ENCODE assay signal across 9 mouse cellular contexts in the genomic region with DNA sequence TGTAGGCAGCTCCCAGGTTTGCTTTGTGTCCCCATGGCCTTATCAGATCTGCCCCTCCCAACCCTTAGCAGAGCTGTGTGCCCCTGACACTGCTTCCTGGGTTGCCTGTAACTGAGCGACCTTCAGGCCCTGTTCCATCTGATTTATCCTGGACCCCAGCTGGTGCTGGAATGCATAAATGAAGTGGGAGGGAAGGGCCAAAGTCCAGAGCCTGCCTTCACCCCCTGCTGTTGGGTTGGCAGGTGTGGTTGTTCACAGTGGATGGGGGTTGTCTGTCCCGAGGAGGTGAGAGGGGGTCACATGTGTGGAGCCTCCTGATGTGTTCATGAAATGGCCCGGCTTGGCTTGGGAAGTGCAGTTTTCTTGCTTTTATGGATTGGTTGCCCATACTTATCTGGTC. TPM values are rescaled to one million over a fixed set of nuclear protein-coding genes. Genes with fewer than 3 reads are reported as not detected.
DNase-seq lines count a peak whose midpoint lies in the region; ATAC-seq lines count a peak whose summit lies in the region.
"Had no signal": no experiment of that assay in that cellular context is flagged by ENCODE, and none has a peak within 500 bp of the region (broad histone marks: within the 10 kb centered on the region; RNA-seq: fewer than 3 reads in every experiment).

No protein-coding gene starts in this region.

- 21% methylated on average over 3 of the region's 3 CpGs for WGBS in heart, embryonic 11.5 days (ENCODE audit: insufficient replicate concordance)
- 12% methylated on average over 3 of the region's 3 CpGs for WGBS in hindbrain, embryonic 15.5 days
- 11% methylated on average over 3 of the region's 3 CpGs for WGBS in limb, embryonic 12.5 days

- no peaks in the 10 kb centered on the region for H3K27me3 ChIP-seq in heart, embryonic 11.5 days (ENCODE audit: control insufficient read depth, insufficient read depth, low read length)
- H3K27me3 ChIP-seq in hindbrain, embryonic 15.5 days: no peaks in the 10 kb centered on the region
- no peaks in the 10 kb centered on the region for H3K27me3 ChIP-seq in limb, embryonic 12.5 days

- no peak overlapping the region for H3K4me3 ChIP-seq in heart, embryonic 11.5 days (ENCODE audit: low read depth, low read length)
- H3K4me3 ChIP-seq in hindbrain, embryonic 15.5 days: no peak overlapping the region
- H3K4me3 ChIP-seq in limb, embryonic 12.5 days (replicated peaks): 0 out of 2 replicates have a peak overlapping the region, but pooled peaks have one; percentile 8

- intact Hi-C loops in heart, postnatal 10 days (cut with DNase I): loop anchor here (5.0 kb wide), 1 partner anchor 295 kb away; no protein-coding TSS in a partner anchor

- H3K4me2 ChIP-seq in heart, embryonic 11.5 days: peak overlapping the region; percentile 32; the same call in 1 of the 2 replicates
- H3K4me2 ChIP-seq in hindbrain, embryonic 15.5 days: no peak overlapping the region
- peak overlapping the region; percentile 48 for H3K4me2 ChIP-seq in limb, embryonic 12.5 days

- peak overlapping the region; percentile 63 for H3K27ac ChIP-seq in heart, embryonic 11.5 days (ENCODE audit: low read depth, low read length)
- peak overlapping the region; percentile 38; the same call in 1 of the 2 replicates for H3K27ac ChIP-seq in hindbrain, embryonic 15.5 days (replicated peaks)
- H3K27ac ChIP-seq in limb, embryonic 12.5 days: peak overlapping the region; percentile 94
- H3K27ac ChIP-seq: macrophage had no signal

- no peak; the same call in 1 of the 2 replicates for ATAC-seq in heart, embryonic 11.5 days (replicated peaks; ENCODE audit: insufficient number of reproducible peaks, low FRiP score, low TSS enrichment)
- ATAC-seq in hindbrain, embryonic 15.5 days (ENCODE audit: low FRiP score, low read depth): no peak
- ATAC-seq in limb, embryonic 12.5 days (ENCODE audit: insufficient number of reproducible peaks, insufficient read depth, low FRiP score, low TSS enrichment, low read depth): no peak
- ATAC-seq in CD4-positive, CD25-positive, alpha-beta regulatory T cell, adult 4 months: no peak

- peaks cover 97% of the 10 kb centered on the region for H3K4me1 ChIP-seq in heart, embryonic 11.5 days (ENCODE audit: control insufficient read depth, insufficient read depth, low read length)
- H3K4me1 ChIP-seq in hindbrain, embryonic 15.5 days (replicated peaks): peaks cover 75% of the 10 kb centered on the region
- peaks cover 99% of the 10 kb centered on the region for H3K4me1 ChIP-seq in limb, embryonic 12.5 days (replicated peaks)

- no peaks in the 10 kb centered on the region for H3K36me3 ChIP-seq in heart, embryonic 11.5 days (ENCODE audit: control insufficient read depth, insufficient read depth, low read length)
- H3K36me3 ChIP-seq in hindbrain, embryonic 15.5 days: no peaks in the 10 kb centered on the region
- H3K36me3 ChIP-seq in limb, embryonic 12.5 days: no peaks in the 10 kb centered on the region

- H3K9ac ChIP-seq in heart, embryonic 11.5 days (ENCODE audit: low read depth, low read length): peak overlapping the region; percentile 56
- no peak overlapping the region for H3K9ac ChIP-seq in hindbrain, embryonic 15.5 days
- H3K9ac ChIP-seq in limb, embryonic 12.5 days (replicated peaks): peak overlapping the region; percentile 31; the same call in 1 of the 2 replicates

- no peak for DNase-seq in heart, postnatal 10 days
- DNase-seq in ES-CJ7 (ENCODE audit: low read depth, low spot score): peak; percentile 91
- DNase-seq in spleen, postnatal 14 days (ENCODE audit: low spot score in 2 of 2): no peak
- DNase-seq in thymus, postnatal 14 days: no peak

- H3K9me3 ChIP-seq in heart, embryonic 11.5 days (replicated peaks; ENCODE audit: control insufficient read depth, low read length): no peaks in the 10 kb centered on the region
- no peaks in the 10 kb centered on the region for H3K9me3 ChIP-seq in hindbrain, embryonic 15.5 days
- no peaks in the 10 kb centered on the region for H3K9me3 ChIP-seq in limb, embryonic 12.5 days

RNA-seq across cellular contexts. Expression of gene Glis2, which starts 7.7 kb away (rescaled TPM):
- 19.3 and 23.3 TPM in 2 replicates for polyA plus RNA-seq in heart, embryonic 11.5 days (2014; fragmentation: Nextera tagmentation; extraction: Ambion mirVana)
- 10 to 100 TPM; 27.6 to 34.5 TPM for total RNA-seq in heart, postnatal 10 days (2021)
- polyA plus RNA-seq in hindbrain, embryonic 15.5 days (2015; fragmentation: Nextera tagmentation; extraction: Ambion mirVana): 17.0 and 19.7 TPM in 2 replicates
- polyA plus RNA-seq in limb, embryonic 12.5 days (2016; fragmentation: Nextera tagmentation; extraction: Ambion mirVana): 28.4 and 32.6 TPM in 2 replicates
- under 1 TPM in 1 of 2 experiments, not detected in 1; 0.73 TPM for polyA plus RNA-seq in CD4-positive, CD25-positive, alpha-beta regulatory T cell, adult 4 months (2017; shearing (Covaris generic))

RNA-seq across cellular contexts. Expression of gene Pam16, which starts 22.6 kb away (rescaled TPM):
- polyA plus RNA-seq in heart, embryonic 11.5 days (2014; fragmentation: Nextera tagmentation; extraction: Ambion mirVana): 119 and 134 TPM in 2 replicates
- 100 to 1,000 TPM in 1 of 2 experiments, 10 to 100 TPM in 1; 96.6 to 125 TPM for total RNA-seq in heart, postnatal 10 days (2021)
- 161 and 170 TPM in 2 replicates for polyA plus RNA-seq in hindbrain, embryonic 15.5 days (2015; fragmentation: Nextera tagmentation; extraction: Ambion mirVana)
- polyA plus RNA-seq in limb, embryonic 12.5 days (2016; fragmentation: Nextera tagmentation; extraction: Ambion mirVana): 111 and 120 TPM in 2 replicates
- 10 to 100 TPM; 35.7 TPM for polyA plus RNA-seq in CD4-positive, CD25-positive, alpha-beta regulatory T cell, adult 4 months (2017; shearing (Covaris generic))

RNA-seq across cellular contexts. Expression of gene Vasn, which starts 37.6 kb away (rescaled TPM):
- 9.5 and 10.6 TPM in 2 replicates for polyA plus RNA-seq in heart, embryonic 11.5 days (2014; fragmentation: Nextera tagmentation; extraction: Ambion mirVana)
- total RNA-seq in heart, postnatal 10 days (2021): 10 to 100 TPM; 13.6 to 18.0 TPM
- 5.9 and 6.4 TPM in 2 replicates for polyA plus RNA-seq in hindbrain, embryonic 15.5 days (2015; fragmentation: Nextera tagmentation; extraction: Ambion mirVana)
- 29.4 and 30.4 TPM in 2 replicates for polyA plus RNA-seq in limb, embryonic 12.5 days (2016; fragmentation: Nextera tagmentation; extraction: Ambion mirVana)
- polyA plus RNA-seq in CD4-positive, CD25-positive, alpha-beta regulatory T cell, adult 4 months (2017; shearing (Covaris generic)): 1 to 10 TPM; 2.2 to 2.9 TPM

RNA-seq across cellular contexts. Expression of gene Dnaja3, which starts 37.6 kb away (rescaled TPM):
- polyA plus RNA-seq in heart, embryonic 11.5 days (2014; fragmentation: Nextera tagmentation; extraction: Ambion mirVana): 63.6 and 72.6 TPM in 2 replicates
- total RNA-seq in heart, postnatal 10 days (2021): 100 to 1,000 TPM; 106 to 107 TPM
- 63.7 and 63.9 TPM in 2 replicates for polyA plus RNA-seq in hindbrain, embryonic 15.5 days (2015; fragmentation: Nextera tagmentation; extraction: Ambion mirVana)
- polyA plus RNA-seq in limb, embryonic 12.5 days (2016; fragmentation: Nextera tagmentation; extraction: Ambion mirVana): 55.1 and 58.0 TPM in 2 replicates
- 10 to 100 TPM; 24.4 to 29.0 TPM for polyA plus RNA-seq in CD4-positive, CD25-positive, alpha-beta regulatory T cell, adult 4 months (2017; shearing (Covaris generic))

RNA-seq across cellular contexts. Expression of gene Tfap4, which starts 42.5 kb away (rescaled TPM):
- polyA plus RNA-seq in heart, embryonic 11.5 days (2014; fragmentation: Nextera tagmentation; extraction: Ambion mirVana): 7.3 and 9.4 TPM in 2 replicates
- total RNA-seq in heart, postnatal 10 days (2021): 1 to 10 TPM; 4.1 to 4.3 TPM
- polyA plus RNA-seq in hindbrain, embryonic 15.5 days (2015; fragmentation: Nextera tagmentation; extraction: Ambion mirVana): 7.2 and 8.2 TPM in 2 replicates
- 29.1 and 31.0 TPM in 2 replicates for polyA plus RNA-seq in limb, embryonic 12.5 days (2016; fragmentation: Nextera tagmentation; extraction: Ambion mirVana)
- 1 to 10 TPM; 6.5 to 7.3 TPM for polyA plus RNA-seq in CD4-positive, CD25-positive, alpha-beta regulatory T cell, adult 4 months (2017; shearing (Covaris generic))

Comparison
In these comparisons a context has a peak if more than half of its experiments do, and no peak if none do; other contexts are left out.
1. H3K27ac ChIP-seq: peak in every context shown above with its lines; median percentile 94 in limb, embryonic 12.5 days; 63 in heart, embryonic 11.5 days; 38 in hindbrain, embryonic 15.5 days.
2. RNA of gene Glis2, which starts 7.7 kb away (polyA plus RNA-seq): 28.4 to 32.6 TPM in limb, embryonic 12.5 days, 19.3 to 23.3 TPM in heart, embryonic 11.5 days and 17.0 to 19.7 TPM in hindbrain, embryonic 15.5 days; 0.73 TPM in CD4-positive, CD25-positive, alpha-beta regulatory T cell, adult 4 months; every median in the first group is over 10 times any median in the second.